Mouse (Mus musculus) spleen, adult 10 weeks (tissue): ENCODE measurements around the gene Ube2q2. TPM values are rescaled to one million over a fixed set of nuclear protein-coding genes. Genes with fewer than 3 reads are reported as not detected.

Source experiments
- polyA plus RNA-seq: library from polyadenylated mRNA; stranded (reverse); fragments of 350-450 nt; fragmentation: Illumina TruSeq; extraction: RNeasy Lipid Tissue Mini Kit (QIAGEN cat#74804); gene quantifications from one replicate; pipeline ENCODE4 v1.2.3, GENCODE M21; 2015; ENCODE audit warnings: low replicate concordance; ENCODE audit not compliant: insufficient read depth

Ube2q2 gene
- 50.7 TPM for polyA plus RNA-seq

GRCm38 (mm10) chr9:55148854-55149498 is at the start of gene Ube2q2:
Ube2q2 (plus strand) TSS chr9:55148854.

GRCm38 (mm10) chr9:55208790-55209481 is 60.3 kb downstream of the Ube2q2 start, which contains the start of gene Fbxo22:
Fbxo22 (plus strand) TSS chr9:55208925.

Other genes with a start within 250 kb of the Ube2q2 start
- 1.8 TPM for gene Hykk, start 231.6 kb upstream of the Ube2q2 start, polyA plus RNA-seq
- gene Psma4, start 198.1 kb upstream of the Ube2q2 start, polyA plus RNA-seq: 261 TPM
- not detected for gene AY074887, start 197.9 kb upstream of the Ube2q2 start, polyA plus RNA-seq
- gene Chrna5, start 168.0 kb upstream of the Ube2q2 start, polyA plus RNA-seq: not detected
- gene Chrna3, start 122.3 kb upstream of the Ube2q2 start, polyA plus RNA-seq: not detected
- gene Chrnb4, start 100.1 kb upstream of the Ube2q2 start, polyA plus RNA-seq: 0.52 TPM
- gene Fbxo22, start 60.1 kb downstream of the Ube2q2 start, polyA plus RNA-seq: 52.7 TPM
- gene Nrg4, start 178.0 kb downstream of the Ube2q2 start, polyA plus RNA-seq: 0.70 TPM
- gene Tmem266, start 178.1 kb downstream of the Ube2q2 start, polyA plus RNA-seq: not detected